Mouse (Mus musculus): Measurements from ENCODE around the gene Dtl. TPM values are rescaled to one million over a fixed set of nuclear protein-coding genes. Genes with fewer than 3 reads are reported as not detected.

Dtl gene
- polyA plus RNA-seq, 1 experiment from 2014 or later, result 19.0 TPM

GRCm38 (mm10) chr1:191573906-191574639, 1.3 kb downstream of the Dtl start:
- peak overlapping the region; percentile 66 for H3K9ac ChIP-seq (replicated peaks)
- no peaks in the 10 kb centered on the region for H3K9me3 ChIP-seq
- H3K36me3 ChIP-seq, result no peaks in the 10 kb centered on the region
- peaks cover 36% of the 10 kb centered on the region for H3K4me1 ChIP-seq (replicated peaks)
- H3K27ac ChIP-seq, result 0 out of 2 replicates have a peak overlapping the region, but pooled peaks have one; percentile 3
- no peak for ATAC-seq
- WGBS, result 2% methylated on average over 13 of the region's 13 CpGs
- peak overlapping the region; percentile 91 for H3K4me2 ChIP-seq (replicated peaks)
- no peaks in the 10 kb centered on the region for H3K27me3 ChIP-seq
- H3K4me3 ChIP-seq (replicated peaks), result peak overlapping the region; percentile 76

GRCm38 (mm10) chr1:191570415-191570814, 4.9 kb downstream of the Dtl start:
- ATAC-seq, result no peak
- WGBS, result 87% methylated on average over 3 of the region's 3 CpGs
- no peak overlapping the region for H3K4me2 ChIP-seq (replicated peaks)
- no peaks in the 10 kb centered on the region for H3K27me3 ChIP-seq
- no peak overlapping the region for H3K9ac ChIP-seq (replicated peaks)
- no peak overlapping the region for H3K4me3 ChIP-seq (replicated peaks)
- H3K36me3 ChIP-seq, result no peaks in the 10 kb centered on the region
- H3K27ac ChIP-seq, result no peak overlapping the region
- H3K9me3 ChIP-seq, result no peaks in the 10 kb centered on the region
- H3K4me1 ChIP-seq (replicated peaks), result peaks cover 11% of the 10 kb centered on the region

GRCm38 (mm10) chr1:191569625-191570024, 5.7 kb downstream of the Dtl start:
- no peak overlapping the region for H3K4me3 ChIP-seq (replicated peaks)
- H3K9ac ChIP-seq (replicated peaks), result no peak overlapping the region
- no peaks in the 10 kb centered on the region for H3K9me3 ChIP-seq
- peaks cover 7% of the 10 kb centered on the region for H3K4me1 ChIP-seq (replicated peaks)
- H3K4me2 ChIP-seq (replicated peaks), result no peak overlapping the region
- H3K27me3 ChIP-seq, result no peaks in the 10 kb centered on the region
- WGBS, result 94% methylated on average over 2 of the region's 2 CpGs
- H3K36me3 ChIP-seq, result no peaks in the 10 kb centered on the region
- H3K27ac ChIP-seq, result no peak overlapping the region
- ATAC-seq, result no peak

GRCm38 (mm10) chr1:191567859-191568258, 7.5 kb downstream of the Dtl start:
- no peak overlapping the region for H3K4me2 ChIP-seq (replicated peaks)
- no peaks in the 10 kb centered on the region for H3K36me3 ChIP-seq
- no peak for ATAC-seq
- H3K27ac ChIP-seq, result no peak overlapping the region
- no peak overlapping the region for H3K9ac ChIP-seq (replicated peaks)
- H3K9me3 ChIP-seq, result no peaks in the 10 kb centered on the region
- no peaks in the 10 kb centered on the region for H3K27me3 ChIP-seq
- 80% methylated on average over 1 of the region's 1 CpGs for WGBS
- no peak overlapping the region for H3K4me3 ChIP-seq (replicated peaks)
- H3K4me1 ChIP-seq (replicated peaks), result no peaks in the 10 kb centered on the region

- 71% methylated on average over 6 of the region's 6 CpGs for WGBS
- no peaks in the 10 kb centered on the region for H3K27me3 ChIP-seq
These were observed 12.4 kb downstream of the Dtl start for GRCm38 (mm10) chr1:191562823-191563365.

GRCm38 (mm10) chr1:191559779-191560178, 15.6 kb downstream of the Dtl start:
- H3K27ac ChIP-seq, result no peak overlapping the region
- no peaks in the 10 kb centered on the region for H3K4me1 ChIP-seq (replicated peaks)
- H3K4me2 ChIP-seq (replicated peaks), result no peak overlapping the region
- H3K9me3 ChIP-seq, result no peaks in the 10 kb centered on the region
- H3K27me3 ChIP-seq, result no peaks in the 10 kb centered on the region
- WGBS, result 95% methylated on average over 5 of the region's 5 CpGs
- ATAC-seq, result no peak
- H3K36me3 ChIP-seq, result 0 out of 2 replicates have a peak, but pooled peaks cover 6% of the 10 kb centered on the region
- H3K9ac ChIP-seq (replicated peaks), result no peak overlapping the region
- no peak overlapping the region for H3K4me3 ChIP-seq (replicated peaks)

More at GRCm38 (mm10) chr1:191562823-191563365, 12.4 kb downstream of the Dtl start:
- H3K9ac ChIP-seq (replicated peaks), result no peak overlapping the region
- no peak overlapping the region for H3K4me2 ChIP-seq (replicated peaks)
- no peak overlapping the region for H3K4me3 ChIP-seq (replicated peaks)
- no peak for ATAC-seq
- no peak overlapping the region for H3K27ac ChIP-seq
- 0 out of 2 replicates have a peak, but pooled peaks cover under 1% of the 10 kb centered on the region for H3K36me3 ChIP-seq
- H3K9me3 ChIP-seq, result no peaks in the 10 kb centered on the region
- H3K4me1 ChIP-seq (replicated peaks), result no peaks in the 10 kb centered on the region

- ATAC-seq, result no peak
- 0 out of 2 replicates have a peak, but pooled peaks cover 6% of the 10 kb centered on the region for H3K36me3 ChIP-seq
- H3K4me1 ChIP-seq (replicated peaks), result no peaks in the 10 kb centered on the region
- H3K4me3 ChIP-seq (replicated peaks), result no peak overlapping the region
- no peaks in the 10 kb centered on the region for H3K9me3 ChIP-seq
- H3K9ac ChIP-seq (replicated peaks), result no peak overlapping the region
- WGBS, result 92% methylated on average over 8 of the region's 8 CpGs
- no peak overlapping the region for H3K4me2 ChIP-seq (replicated peaks)
- no peaks in the 10 kb centered on the region for H3K27me3 ChIP-seq
- H3K27ac ChIP-seq, result no peak overlapping the region
These were observed 18.2 kb downstream of the Dtl start for GRCm38 (mm10) chr1:191557109-191557508.

GRCm38 (mm10) chr1:191550786-191551185, 24.6 kb downstream of the Dtl start:
- H3K36me3 ChIP-seq, result peaks cover 6% of the 10 kb centered on the region; the same call in 1 of the 2 replicates
- H3K4me2 ChIP-seq (replicated peaks), result no peak overlapping the region
- H3K4me3 ChIP-seq (replicated peaks), result no peak overlapping the region
- ATAC-seq, result no peak
- H3K9me3 ChIP-seq, result no peaks in the 10 kb centered on the region
- 74% methylated on average over 4 of the region's 4 CpGs for WGBS
- no peaks in the 10 kb centered on the region for H3K4me1 ChIP-seq (replicated peaks)
- H3K9ac ChIP-seq (replicated peaks), result no peak overlapping the region
- no peaks in the 10 kb centered on the region for H3K27me3 ChIP-seq
- H3K27ac ChIP-seq, result no peak overlapping the region

GRCm38 (mm10) chr1:191543747-191544146, 31.6 kb downstream of the Dtl start:
- Histone ChIP-seq H3K4me3 (replicated peaks) (no peak overlapping the region), H3K36me3 (peaks cover 19% of the 10 kb centered on the region), H3K27me3 (no peaks in the 10 kb centered on the region), H3K4me1 (replicated peaks) (no peaks in the 10 kb centered on the region), H3K4me2 (replicated peaks) (no peak overlapping the region), H3K27ac (no peak overlapping the region), H3K9me3 (no peaks in the 10 kb centered on the region), H3K9ac (replicated peaks) (no peak overlapping the region)
- WGBS, result 93% methylated on average over 3 of the region's 3 CpGs
- no peak for ATAC-seq

- Histone ChIP-seq H3K27me3 (no peaks in the 10 kb centered on the region), H3K9ac (replicated peaks) (no peak overlapping the region), H3K36me3 (peaks cover 13% of the 10 kb centered on the region), H3K4me2 (replicated peaks) (no peak overlapping the region), H3K27ac (no peak overlapping the region), H3K4me3 (replicated peaks) (no peak overlapping the region), H3K4me1 (replicated peaks) (no peaks in the 10 kb centered on the region), H3K9me3 (no peaks in the 10 kb centered on the region)
- ATAC-seq, result no peak
- 90% methylated on average over 4 of the region's 4 CpGs for WGBS
These were observed 33.7 kb downstream of the Dtl start for GRCm38 (mm10) chr1:191541619-191542018.

GRCm38 (mm10) chr1:191541014-191541413, 34.3 kb downstream of the Dtl start:
- H3K4me1 ChIP-seq (replicated peaks), result no peaks in the 10 kb centered on the region
- WGBS, result 94% methylated on average over 9 of the region's 9 CpGs
- no peak for ATAC-seq
- H3K36me3 ChIP-seq, result peaks cover 13% of the 10 kb centered on the region
- no peak overlapping the region for H3K9ac ChIP-seq (replicated peaks)
- no peak overlapping the region for H3K4me2 ChIP-seq (replicated peaks)
- H3K9me3 ChIP-seq, result no peaks in the 10 kb centered on the region
- H3K4me3 ChIP-seq (replicated peaks), result no peak overlapping the region
- H3K27ac ChIP-seq, result no peak overlapping the region
- H3K27me3 ChIP-seq, result no peaks in the 10 kb centered on the region

GRCm38 (mm10) chr1:191540300-191540699, 35.0 kb downstream of the Dtl start:
- 79% methylated on average over 2 of the region's 2 CpGs for WGBS
- no peak overlapping the region for H3K4me2 ChIP-seq (replicated peaks)
- no peaks in the 10 kb centered on the region for H3K27me3 ChIP-seq
- H3K9me3 ChIP-seq, result no peaks in the 10 kb centered on the region
- H3K4me3 ChIP-seq (replicated peaks), result no peak overlapping the region
- no peak overlapping the region for H3K9ac ChIP-seq (replicated peaks)
- no peaks in the 10 kb centered on the region for H3K4me1 ChIP-seq (replicated peaks)
- no peak for ATAC-seq
- no peak overlapping the region for H3K27ac ChIP-seq
- H3K36me3 ChIP-seq, result peaks cover 9% of the 10 kb centered on the region; the same call in 1 of the 2 replicates

Measured in midbrain, embryonic 13.5 days (tissue).